Mouse (Mus musculus) neural tube, embryonic 14.5 days (tissue): Measurements from ENCODE around the gene Ppdpf. TPM values are rescaled to one million over a fixed set of nuclear protein-coding genes. Genes with fewer than 3 reads are reported as not detected.

Experiments
- ATAC-seq: fragments of 200-750 bp; cut with Nextera tagmentation; 2 replicates; pipeline ENCODE4 v1.8.0; 2017; ENCODE audit warnings: low read depth, mild to moderate bottlenecking, moderate TSS enrichment, moderate library complexity
- H3K27ac ChIP-seq: fragments of 300-500 bp; sonication (generic); 2 replicates; pipeline ENCODE4 v1.5.1; 2014; ENCODE audit warnings: low read depth, mild to moderate bottlenecking, control low read depth, low read length, moderate library complexity, mixed read lengths
- H3K27me3 ChIP-seq: fragments of 300-500 bp; sonication (generic); 2 replicates; pipeline ENCODE4 v1.6.1; 2014; ENCODE audit warnings: low read length; ENCODE audit not compliant: control insufficient read depth, insufficient read depth
- H3K36me3 ChIP-seq: fragments of 300-500 bp; sonication (generic); 2 replicates; pipeline ENCODE4 v1.6.1; 2014; ENCODE audit warnings: low read length, mixed read lengths; ENCODE audit not compliant: control insufficient read depth, insufficient read depth
- H3K4me1 ChIP-seq: fragments of 300-500 bp; sonication (generic); 2 replicates; pipeline ENCODE4 v1.6.1; 2014; ENCODE audit warnings: low read length; ENCODE audit not compliant: control insufficient read depth, insufficient read depth
- H3K4me2 ChIP-seq: fragments of 300-500 bp; sonication (generic); 2 replicates; pipeline ENCODE4 v1.6.1; 2014; ENCODE audit warnings: mild to moderate bottlenecking, low read depth, low read length, control low read depth
- H3K4me3 ChIP-seq: fragments of 300-500 bp; sonication (generic); 2 replicates; pipeline ENCODE4 v1.5.1; 2014; ENCODE audit warnings: low read depth, low read length, control low read depth, mixed read lengths
- H3K9ac ChIP-seq: fragments of 300-500 bp; sonication (generic); replicated peaks from 2 replicates; pipeline ENCODE4 v1.6.1; 2014; ENCODE audit warnings: low read depth, mild to moderate bottlenecking, control low read depth, low read length, mixed read lengths
- H3K9me3 ChIP-seq: fragments of 300-500 bp; sonication (generic); 2 replicates; pipeline ENCODE4 v1.6.1; 2016; ENCODE audit warnings: low read length; ENCODE audit not compliant: control insufficient read depth
- WGBS: fragments of 180-500 bp; shearing (Covaris S2); extraction: QIAGEN DNeasy Blood & Tissue Kit; methylation state at CpG from one replicate; pipeline ENCODE4 v1.1.7; 2014; 5-methylcytosine and 5-hydroxymethylcytosine counted together
- polyA plus RNA-seq: library from polyadenylated mRNA; unstranded; fragments of >200 nt; fragmentation: Nextera tagmentation; extraction: Ambion mirVana; gene quantifications from 2 replicates; pipeline ENCODE4 v1.2.1, GENCODE M21; 2014

The Ppdpf gene
- polyA plus RNA-seq, 1 experiment from 2014 or later, result 445 TPM

DNA sequence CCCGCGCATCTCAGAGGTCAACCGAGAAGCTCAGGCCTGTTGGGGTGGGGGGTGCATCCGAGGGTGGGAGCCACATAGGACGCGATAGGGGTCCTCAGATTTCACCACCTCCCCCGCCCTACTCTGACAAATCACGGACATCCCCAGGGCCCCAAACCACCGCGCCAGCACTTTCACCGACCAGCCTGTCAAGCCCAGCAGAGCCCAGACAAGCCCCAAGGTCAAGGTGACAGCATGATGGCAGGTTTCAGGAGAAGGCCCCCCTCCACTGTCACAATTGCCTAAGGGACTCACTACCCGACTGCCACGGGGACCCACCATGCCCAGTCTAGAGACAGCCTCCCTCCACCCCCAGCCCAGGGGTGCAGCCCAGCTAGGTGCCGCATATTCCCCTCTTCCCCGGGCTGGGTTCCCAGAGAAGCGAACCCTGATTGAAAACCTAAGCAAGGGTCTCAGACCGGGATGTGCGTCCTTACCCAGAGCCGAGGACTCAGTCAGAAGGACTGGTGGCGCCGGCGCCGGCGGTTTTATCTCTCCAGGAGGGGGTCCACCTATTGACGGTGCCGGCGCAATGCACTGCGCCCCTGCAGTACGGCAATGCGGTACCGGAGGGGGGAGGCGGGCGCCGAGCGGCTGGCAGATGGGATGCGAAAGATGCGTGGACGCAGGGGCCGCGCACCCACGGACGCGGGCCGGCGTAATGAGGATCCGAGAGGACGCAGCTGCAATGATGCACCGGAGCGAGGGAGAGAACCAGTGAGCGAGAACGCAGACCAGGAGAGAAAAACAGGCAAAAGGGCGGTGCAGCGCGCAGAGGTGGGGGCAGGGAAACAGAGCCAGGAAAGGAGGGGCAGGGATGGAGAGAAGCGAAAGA is 30.6 kb upstream of the Ppdpf start, which contains the start of gene Eef1a2:
Gene Eef1a2 (minus strand): TSS at position 767 of the 874 bp plus-strand sequence.
- Histone ChIP-seq H3K27me3 (peaks cover 4% of the 10 kb centered on the region; the same call in 1 of the 2 replicates), H3K9ac (peak within 1 kb of the TSS; percentile 76), H3K4me3 (peak within 1 kb of the TSS; percentile 51), H3K4me2 (peak within 1 kb of the TSS; percentile 71), H3K36me3 (peaks cover 6% of the 10 kb centered on the region), H3K27ac (peak within 1 kb of the TSS; percentile 75), H3K4me1 (peaks cover 18% of the 10 kb centered on the region; the same call in 1 of the 2 replicates), H3K9me3 (no peaks in the 10 kb centered on the region)
- peak; percentile 80 for ATAC-seq
- 2% methylated on average over 53 of the region's 55 CpGs for WGBS

DNA sequence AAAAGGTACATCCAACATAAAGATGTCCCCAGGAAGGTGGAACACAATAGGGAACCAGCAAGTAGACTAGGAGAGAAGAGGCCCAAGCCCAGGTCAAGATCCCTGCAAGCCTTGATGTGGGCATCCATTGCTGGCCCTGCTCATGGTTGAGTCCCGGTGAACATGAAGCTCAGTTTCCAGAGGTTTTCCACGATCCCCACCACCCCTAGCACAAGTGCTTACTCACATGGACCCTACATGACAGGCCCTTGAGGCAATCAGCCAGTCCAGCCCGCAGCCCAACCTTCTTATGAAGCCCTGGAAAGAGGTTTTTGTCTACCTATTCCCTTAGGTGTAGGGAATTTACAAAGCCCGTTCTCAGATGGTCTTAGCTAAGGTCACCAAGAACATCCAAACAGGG is 29.9 kb upstream of the Ppdpf start:
- H3K4me1 ChIP-seq, result peaks cover 18% of the 10 kb centered on the region; the same call in 1 of the 2 replicates

DNA sequence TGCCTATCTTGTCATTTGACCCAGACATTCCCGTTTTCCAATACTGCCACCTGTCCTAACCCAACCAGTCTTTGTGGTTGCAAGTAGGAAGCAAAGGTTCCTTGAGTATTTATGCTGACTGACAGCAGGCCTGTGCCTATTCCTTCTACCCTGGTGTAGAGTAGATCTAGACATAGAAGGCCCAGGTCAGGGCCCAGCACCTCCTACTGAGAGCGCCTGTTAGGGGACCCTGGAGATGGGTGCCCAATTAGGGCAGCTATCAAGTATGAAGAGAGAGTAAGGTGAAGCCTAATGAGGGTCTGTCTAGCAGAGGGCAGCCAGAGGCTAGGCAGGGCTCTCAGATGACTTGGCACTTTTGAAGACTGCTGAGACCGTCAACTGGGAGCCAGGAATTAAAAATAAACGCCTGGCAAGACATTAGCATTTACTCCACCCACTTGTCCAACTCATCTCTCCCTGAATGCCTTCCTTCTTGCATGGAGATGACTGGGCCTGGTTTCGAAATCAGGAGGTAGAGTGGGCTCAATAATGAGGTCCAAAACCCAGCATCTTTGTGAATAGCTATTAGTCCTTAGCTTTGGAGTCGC is 29.2 kb upstream of the Ppdpf start:
- Histone ChIP-seq H3K4me3 (no peak overlapping the region), H3K36me3 (peaks cover 5% of the 10 kb centered on the region; the same call in 1 of the 2 replicates), H3K9me3 (no peaks in the 10 kb centered on the region), H3K27me3 (peaks cover 4% of the 10 kb centered on the region; the same call in 1 of the 2 replicates), H3K4me1 (peaks cover 18% of the 10 kb centered on the region; the same call in 1 of the 2 replicates), H3K4me2 (peak overlapping the region; percentile 71), H3K27ac (peak overlapping the region; percentile 75; the same call in 1 of the 2 replicates), H3K9ac (no peak overlapping the region)
- ATAC-seq, result no peak
- WGBS, result 78% methylated on average over 6 of the region's 6 CpGs

More for the DNA sequence above, 29.9 kb upstream of the Ppdpf start:
- peaks cover 4% of the 10 kb centered on the region; the same call in 1 of the 2 replicates for H3K27me3 ChIP-seq
- 81% methylated on average over 4 of the region's 4 CpGs for WGBS
- H3K36me3 ChIP-seq, result peaks cover 6% of the 10 kb centered on the region; the same call in 1 of the 2 replicates
- peak overlapping the region; percentile 71 for H3K4me2 ChIP-seq
- H3K4me3 ChIP-seq, result peak overlapping the region; percentile 51
- ATAC-seq, result 0 out of 2 replicates have a peak, but pooled peaks have one; percentile 1
- peak overlapping the region; percentile 75 for H3K27ac ChIP-seq
- H3K9me3 ChIP-seq, result no peaks in the 10 kb centered on the region
- H3K9ac ChIP-seq, result peak overlapping the region; percentile 76

DNA sequence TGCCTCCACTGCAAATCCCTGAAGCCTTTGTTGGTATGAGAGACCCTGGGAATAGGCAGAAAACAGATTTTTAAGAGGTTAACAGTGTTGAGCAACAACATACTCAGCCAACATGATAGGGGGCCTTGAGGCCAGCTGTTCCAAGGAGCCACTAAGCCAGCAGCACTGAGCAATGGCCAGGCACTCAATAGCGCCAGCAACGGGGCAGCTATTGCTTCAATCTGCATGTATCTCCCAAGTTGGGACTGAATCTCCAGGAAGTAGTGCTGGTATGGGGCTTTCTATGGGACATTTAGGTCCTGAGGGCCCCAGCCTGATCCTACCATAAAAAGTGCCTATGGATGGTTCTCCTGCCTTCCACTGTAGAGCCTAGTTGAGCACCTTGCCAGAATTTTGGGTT is 28.6 kb upstream of the Ppdpf start:
- 95% methylated on average over 2 of the region's 2 CpGs for WGBS
- H3K27ac ChIP-seq, result no peak overlapping the region

DNA sequence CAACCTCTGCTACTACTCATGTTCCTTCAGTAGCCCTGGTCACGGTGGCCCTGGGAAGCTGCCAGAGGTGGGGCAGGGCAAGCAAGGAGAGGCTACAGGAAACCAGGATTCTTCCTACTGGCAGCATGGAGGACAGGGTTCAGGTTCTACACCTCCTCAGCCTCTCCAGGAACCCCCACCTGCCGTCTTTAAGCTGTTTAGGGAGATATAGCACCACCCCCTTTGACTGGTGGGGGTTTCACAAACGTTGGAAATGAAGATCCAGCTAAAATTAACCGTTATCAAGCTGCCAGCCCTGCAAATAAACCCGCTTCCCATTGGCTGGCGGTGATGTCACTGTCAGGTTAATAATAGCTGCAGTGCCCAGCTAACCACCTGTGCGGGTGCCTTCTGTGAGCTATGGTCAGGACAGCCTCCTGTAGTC is 27.9 kb upstream of the Ppdpf start:
- H3K9ac ChIP-seq, result 0 out of 2 replicates have a peak overlapping the region, but pooled peaks have one; percentile 39

More for the DNA sequence above, 28.6 kb upstream of the Ppdpf start:
- no peak overlapping the region for H3K4me3 ChIP-seq
- H3K4me1 ChIP-seq, result peaks cover 18% of the 10 kb centered on the region; the same call in 1 of the 2 replicates
- no peaks in the 10 kb centered on the region for H3K9me3 ChIP-seq
- peaks cover 4% of the 10 kb centered on the region; the same call in 1 of the 2 replicates for H3K27me3 ChIP-seq
- H3K36me3 ChIP-seq, result no peaks in the 10 kb centered on the region
- no peak overlapping the region for H3K4me2 ChIP-seq
- H3K9ac ChIP-seq, result no peak overlapping the region
- no peak for ATAC-seq

DNA sequence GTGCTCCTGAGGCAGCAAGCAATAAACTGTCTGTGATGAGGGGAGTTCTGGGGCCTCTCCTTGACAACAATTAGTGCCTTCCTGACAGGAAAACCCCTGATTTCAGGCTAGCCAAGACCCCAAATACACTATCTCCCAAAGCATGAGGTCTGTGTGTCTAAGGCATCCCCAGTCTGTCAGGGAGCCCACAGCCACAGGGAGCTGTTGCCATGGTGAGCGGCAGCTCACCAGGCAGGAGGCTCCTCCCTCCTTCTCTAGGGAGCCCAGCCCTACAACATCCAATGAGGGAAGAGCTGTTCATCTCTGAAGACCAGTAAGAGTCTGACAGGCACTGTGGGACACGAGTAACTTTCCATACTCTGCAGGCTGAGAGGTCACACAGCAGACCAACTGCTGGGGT is 27.3 kb upstream of the Ppdpf start:
- H3K9ac ChIP-seq, result peak overlapping the region; percentile 39
- peak overlapping the region; percentile 69 for H3K27ac ChIP-seq
- 2% methylated on average over 2 of the region's 2 CpGs for WGBS
- no peaks in the 10 kb centered on the region for H3K9me3 ChIP-seq
- peaks cover 18% of the 10 kb centered on the region; the same call in 1 of the 2 replicates for H3K4me1 ChIP-seq
- peaks cover 4% of the 10 kb centered on the region; the same call in 1 of the 2 replicates for H3K27me3 ChIP-seq
- no peak overlapping the region for H3K4me3 ChIP-seq
- H3K4me2 ChIP-seq, result 0 out of 2 replicates have a peak overlapping the region, but pooled peaks have one; percentile 5
- peak; percentile 86 for ATAC-seq
- H3K36me3 ChIP-seq, result no peaks in the 10 kb centered on the region

More for the DNA sequence above, 27.9 kb upstream of the Ppdpf start:
- Histone ChIP-seq H3K4me1 (peaks cover 18% of the 10 kb centered on the region; the same call in 1 of the 2 replicates), H3K9me3 (no peaks in the 10 kb centered on the region), H3K27ac (peak overlapping the region; percentile 69), H3K36me3 (no peaks in the 10 kb centered on the region), H3K4me2 (no peak overlapping the region), H3K4me3 (no peak overlapping the region), H3K27me3 (peaks cover 4% of the 10 kb centered on the region; the same call in 1 of the 2 replicates)
- ATAC-seq, result no peak
- 57% methylated on average over 7 of the region's 7 CpGs for WGBS

DNA sequence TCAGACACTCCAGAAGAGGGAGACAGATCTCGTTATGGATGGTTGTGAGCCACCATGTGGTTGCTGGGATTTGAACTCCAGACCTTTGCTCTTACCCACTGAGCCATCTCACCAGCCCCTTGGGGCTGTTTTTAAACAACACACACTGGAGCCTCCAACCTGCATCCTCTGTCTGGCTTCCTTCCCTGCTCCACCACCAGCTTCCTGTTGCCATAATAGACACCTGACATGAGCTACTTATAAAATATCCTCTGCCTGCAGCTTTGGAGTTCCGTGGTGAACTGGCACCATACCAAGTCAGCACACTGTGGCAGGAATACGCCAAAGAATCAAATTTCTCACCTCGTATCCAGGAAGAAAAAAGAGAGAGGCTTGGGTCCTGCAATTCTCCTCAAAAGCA is 26.2 kb upstream of the Ppdpf start:
- Histone ChIP-seq H3K4me2 (no peak overlapping the region), H3K9ac (no peak overlapping the region), H3K36me3 (no peaks in the 10 kb centered on the region), H3K27me3 (peaks cover 4% of the 10 kb centered on the region; the same call in 1 of the 2 replicates), H3K4me1 (peaks cover 13% of the 10 kb centered on the region; the same call in 1 of the 2 replicates), H3K4me3 (no peak overlapping the region), H3K9me3 (no peaks in the 10 kb centered on the region), H3K27ac (no peak overlapping the region)
- ATAC-seq, result no peak
- WGBS, result 70% methylated on average over 4 of the region's 4 CpGs

DNA sequence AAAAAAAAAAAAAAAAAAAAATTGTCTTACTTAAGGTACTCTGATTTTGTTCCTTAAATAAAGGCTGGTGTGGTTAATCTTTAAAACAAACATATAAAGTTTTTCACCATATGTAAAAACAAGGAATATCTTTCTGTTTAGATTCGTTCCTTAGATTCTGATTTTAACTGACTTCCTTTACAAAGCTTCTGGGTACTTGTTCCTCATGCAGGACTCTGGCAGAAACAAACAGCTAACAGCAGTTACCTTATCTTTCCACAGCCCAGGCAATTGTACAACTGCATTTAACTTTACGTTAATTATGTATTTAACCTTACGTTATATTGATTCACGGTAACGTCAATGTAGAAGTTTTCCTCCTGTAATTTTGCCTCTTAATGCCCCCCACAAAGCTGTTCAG is 20.6 kb upstream of the Ppdpf start:
- Histone ChIP-seq H3K9me3 (no peaks in the 10 kb centered on the region), H3K4me3 (no peak overlapping the region), H3K4me2 (no peak overlapping the region), H3K27ac (no peak overlapping the region), H3K4me1 (no peaks in the 10 kb centered on the region), H3K27me3 (no peaks in the 10 kb centered on the region), H3K36me3 (no peaks in the 10 kb centered on the region), H3K9ac (no peak overlapping the region)
- ATAC-seq, result no peak
- WGBS, result 82% methylated on average over 5 of the region's 5 CpGs
